Mouse (Mus musculus) heart, adult 2 months (tissue): Measurements from ENCODE around the gene Wars2.

Experiments
- CTCF ChIP-seq: fragments of 200-600 bp; IDR thresholded peaks from 2 replicates; pipeline ENCODE4 v1.8.1; 2022; ENCODE audit warnings: antibody characterized with exemption, mild to moderate bottlenecking, moderate library complexity
- EP300 ChIP-seq: fragments of 200-500 bp; IDR thresholded peaks from 2 replicates; pipeline ENCODE4 v1.6.1; 2011; ENCODE audit warnings: low read depth, low read length, control low read depth; ENCODE audit not compliant: insufficient read depth

- TF ChIP-seq CTCF (no peak), EP300 (no peak)
These were observed 113.8 kb downstream of the Wars2 start for GRCm38 (mm10) chr3:99254559-99255151.
